Mouse (Mus musculus) midbrain, postnatal 0 days (tissue): ENCODE measurements around the gene Utrn. TPM values are rescaled to one million over a fixed set of nuclear protein-coding genes. Genes with fewer than 3 reads are reported as not detected.

Experiments
- ATAC-seq: fragments of 200-750 bp; cut with Nextera tagmentation; 2 replicates; pipeline ENCODE4 v1.8.0; 2017; ENCODE audit warnings: moderate number of reproducible peaks, mild to moderate bottlenecking, moderate TSS enrichment, moderate library complexity; ENCODE audit not compliant: low FRiP score
- DNase-seq: peaks from one replicate; pipeline ENCODE4 v3.0.0-alpha.2; 2015; ENCODE audit warnings: low spot score
- H3K27ac ChIP-seq: fragments of 300-500 bp; sonication (generic); 2 replicates; pipeline ENCODE4 v1.5.1; 2014; ENCODE audit warnings: low read depth, mild to moderate bottlenecking, low read length, mixed read lengths
- H3K27me3 ChIP-seq: fragments of 300-500 bp; sonication (generic); 2 replicates; pipeline ENCODE4 v1.6.1; 2014; ENCODE audit warnings: low read length, control low read depth, mixed read lengths; ENCODE audit not compliant: insufficient read depth
- H3K36me3 ChIP-seq: fragments of 300-500 bp; sonication (generic); 2 replicates; pipeline ENCODE4 v1.6.1; 2014; ENCODE audit warnings: low read length, control low read depth, mixed read lengths; ENCODE audit not compliant: insufficient read depth
- H3K4me1 ChIP-seq: fragments of 300-500 bp; sonication (generic); 2 replicates; pipeline ENCODE4 v1.6.1; 2014; ENCODE audit warnings: mild to moderate bottlenecking, control low read depth, antibody characterized with exemption, low read length, mixed read lengths; ENCODE audit not compliant: insufficient read depth
- H3K4me2 ChIP-seq: fragments of 300-500 bp; sonication (generic); 2 replicates; pipeline ENCODE4 v1.6.1; 2014; ENCODE audit warnings: low read depth, mild to moderate bottlenecking, low read length, mixed read lengths; ENCODE audit not compliant: poor library complexity, severe bottlenecking
- H3K4me3 ChIP-seq: fragments of 300-500 bp; sonication (generic); 2 replicates; pipeline ENCODE4 v1.5.1; 2014; ENCODE audit warnings: low read depth, mild to moderate bottlenecking, low read length, moderate library complexity
- H3K9ac ChIP-seq: fragments of 300-500 bp; sonication (generic); replicated peaks from 2 replicates; pipeline ENCODE4 v1.6.1; 2014; ENCODE audit warnings: mild to moderate bottlenecking, low read length, moderate library complexity, mixed read lengths; ENCODE audit not compliant: poor library complexity, severe bottlenecking
- H3K9me3 ChIP-seq: fragments of 300-500 bp; sonication (generic); 2 replicates; pipeline ENCODE4 v1.6.1; 2016; ENCODE audit warnings: low read length, control low read depth
- CTCF ChIP-seq: IDR thresholded peaks from 2 replicates; pipeline ENCODE4 v1.5.1; 2016; ENCODE audit warnings: antibody characterized with exemption, mild to moderate bottlenecking
- WGBS: fragments of 180-500 bp; shearing (Covaris S2); extraction: QIAGEN DNeasy Blood & Tissue Kit; methylation state at CpG from one replicate; pipeline ENCODE4 v1.1.7; 2014; 5-methylcytosine and 5-hydroxymethylcytosine counted together
- polyA plus RNA-seq: library from polyadenylated mRNA; unstranded; fragments of >200 nt; fragmentation: Nextera tagmentation; extraction: Ambion mirVana; gene quantifications from 2 replicates; pipeline ENCODE4 v1.2.1, GENCODE M21; 2015
- total RNA-seq: library from RNA; depleted of rRNA; stranded (reverse); fragments of >200 nt; gene quantifications from 2 replicates; pipeline ENCODE4 v1.2.3, GENCODE M21; 2014

The Utrn gene
- total and polyA plus RNA-seq, 2 experiments from 2014 or later = 15.4 to 20.6 TPM

GRCm38 (mm10) chr10:12816530-12816929 is 52.6 kb downstream of the Utrn start:
- H3K36me3 ChIP-seq = no peaks in the 10 kb centered on the region
- no peak overlapping the region for H3K4me3 ChIP-seq
- no peak overlapping the region for H3K4me2 ChIP-seq
- DNase-seq (no peak), ATAC-seq (no peak)
- WGBS = 90% methylated on average over 6 of the region's 6 CpGs
- H3K4me1 ChIP-seq = no peaks in the 10 kb centered on the region
- H3K9ac ChIP-seq = no peak overlapping the region
- no peaks in the 10 kb centered on the region for H3K27me3 ChIP-seq
- no peak for TF ChIP-seq CTCF
- H3K27ac ChIP-seq = no peak overlapping the region
- H3K9me3 ChIP-seq = no peaks in the 10 kb centered on the region

- H3K4me2 ChIP-seq = no peak overlapping the region
These were observed 54.8 kb downstream of the Utrn start for GRCm38 (mm10) chr10:12814411-12814810.

GRCm38 (mm10) chr10:12813881-12814280 is 55.3 kb downstream of the Utrn start:
- H3K27me3 ChIP-seq = no peaks in the 10 kb centered on the region
- no peak for TF ChIP-seq CTCF
- H3K4me1 ChIP-seq = no peaks in the 10 kb centered on the region
- H3K4me3 ChIP-seq = no peak overlapping the region
- ATAC-seq (no peak), DNase-seq (no peak)
- WGBS = 85% methylated on average over 4 of the region's 4 CpGs
- H3K4me2 ChIP-seq = no peak overlapping the region
- H3K9me3 ChIP-seq = no peaks in the 10 kb centered on the region
- H3K27ac ChIP-seq = no peak overlapping the region
- H3K9ac ChIP-seq = no peak overlapping the region
- H3K36me3 ChIP-seq = no peaks in the 10 kb centered on the region

More at GRCm38 (mm10) chr10:12814411-12814810, 54.8 kb downstream of the Utrn start:
- ATAC-seq = no peak
- Histone ChIP-seq H3K36me3 (no peaks in the 10 kb centered on the region), H3K27ac (no peak overlapping the region), H3K27me3 (no peaks in the 10 kb centered on the region), H3K4me1 (no peaks in the 10 kb centered on the region), H3K9me3 (no peaks in the 10 kb centered on the region), H3K4me3 (no peak overlapping the region), H3K9ac (no peak overlapping the region)
- 93% methylated on average over 7 of the region's 7 CpGs for WGBS
- no peak for TF ChIP-seq CTCF
- no peak for DNase-seq

- H3K9ac ChIP-seq = no peak overlapping the region
- no peak for DNase-seq
- no peak overlapping the region for H3K4me2 ChIP-seq
- WGBS = 61% methylated on average over 12 of the region's 12 CpGs
- H3K36me3 ChIP-seq = no peaks in the 10 kb centered on the region
- H3K27me3 ChIP-seq = no peaks in the 10 kb centered on the region
- no peak for ATAC-seq
- H3K4me1 ChIP-seq = no peaks in the 10 kb centered on the region
- no peak overlapping the region for H3K4me3 ChIP-seq
- H3K9me3 ChIP-seq = no peaks in the 10 kb centered on the region
- TF ChIP-seq CTCF = no peak
- H3K27ac ChIP-seq = no peak overlapping the region
These were observed 55.9 kb downstream of the Utrn start for GRCm38 (mm10) chr10:12813211-12813811.

GRCm38 (mm10) chr10:12812680-12813079 is 56.5 kb downstream of the Utrn start:
- H3K4me2 ChIP-seq = no peak overlapping the region
- WGBS = 86% methylated on average over 5 of the region's 5 CpGs

GRCm38 (mm10) chr10:12810816-12811215 is 58.3 kb downstream of the Utrn start:
- H3K4me3 ChIP-seq = no peak overlapping the region
- ATAC-seq (no peak), DNase-seq (no peak)
- no peaks in the 10 kb centered on the region for H3K9me3 ChIP-seq
- no peaks in the 10 kb centered on the region for H3K36me3 ChIP-seq
- H3K27ac ChIP-seq = no peak overlapping the region
- H3K4me1 ChIP-seq = no peaks in the 10 kb centered on the region
- 87% methylated on average over 2 of the region's 2 CpGs for WGBS
- H3K27me3 ChIP-seq = no peaks in the 10 kb centered on the region
- H3K4me2 ChIP-seq = no peak overlapping the region
- H3K9ac ChIP-seq = no peak overlapping the region
- TF ChIP-seq CTCF = no peak

More at GRCm38 (mm10) chr10:12812680-12813079, 56.5 kb downstream of the Utrn start:
- DNase-seq (no peak), ATAC-seq (no peak)
- Histone ChIP-seq H3K4me1 (no peaks in the 10 kb centered on the region), H3K36me3 (no peaks in the 10 kb centered on the region), H3K9ac (no peak overlapping the region), H3K9me3 (no peaks in the 10 kb centered on the region), H3K27ac (no peak overlapping the region), H3K27me3 (no peaks in the 10 kb centered on the region), H3K4me3 (no peak overlapping the region)
- TF ChIP-seq CTCF = no peak
